ENCODE assay signal across 11 mouse cellular contexts in genomic region chr6:6463807-6464470, GRCm38 (mm10).
A peak's percentile ranks its signal among the peaks of the same experiment; 100 is the strongest.
DNase-seq lines count a peak whose midpoint lies in the region; ATAC-seq and TF ChIP-seq lines count a peak whose summit lies in the region.
"Had no signal": no experiment of that assay in that cellular context is flagged by ENCODE, and none has a peak within 500 bp of the region (broad histone marks: within the 10 kb centered on the region; RNA-seq: fewer than 3 reads in every experiment).

No protein-coding gene starts in this region.

- H3K9me3 ChIP-seq in hindbrain, embryonic 12.5 days (replicated peaks) = no peaks in the 10 kb centered on the region
- H3K9me3 ChIP-seq in midbrain, embryonic 12.5 days = no peaks in the 10 kb centered on the region
- no peaks in the 10 kb centered on the region for H3K9me3 ChIP-seq in liver, embryonic 12.5 days (replicated peaks)
- H3K9me3 ChIP-seq: embryonic facial prominence, embryonic 12.5 days; G1E; heart, embryonic 13.5 days had no signal

- no peaks in the 10 kb centered on the region for H3K36me3 ChIP-seq in hindbrain, embryonic 12.5 days
- no peaks in the 10 kb centered on the region for H3K36me3 ChIP-seq in midbrain, embryonic 12.5 days
- H3K36me3 ChIP-seq in liver, embryonic 12.5 days = no peaks in the 10 kb centered on the region
- H3K36me3 ChIP-seq: embryonic facial prominence, embryonic 12.5 days; G1E; heart, embryonic 13.5 days had no signal

- H3K4me2 ChIP-seq in hindbrain, embryonic 12.5 days (replicated peaks) = no peak overlapping the region
- no peak overlapping the region for H3K4me2 ChIP-seq in midbrain, embryonic 12.5 days (replicated peaks)
- H3K4me2 ChIP-seq in liver, embryonic 12.5 days = no peak overlapping the region
- H3K4me2 ChIP-seq: embryonic facial prominence, embryonic 12.5 days; heart, embryonic 13.5 days had no signal

- no peaks in the 10 kb centered on the region for H3K27me3 ChIP-seq in Patski
- no peaks in the 10 kb centered on the region for H3K27me3 ChIP-seq in hindbrain, embryonic 12.5 days
- H3K27me3 ChIP-seq in midbrain, embryonic 12.5 days = no peaks in the 10 kb centered on the region
- no peaks in the 10 kb centered on the region for H3K27me3 ChIP-seq in liver, embryonic 12.5 days (replicated peaks)
- H3K27me3 ChIP-seq: embryonic facial prominence, embryonic 12.5 days; heart, embryonic 13.5 days had no signal

- H3K4me3 ChIP-seq in hindbrain, embryonic 12.5 days = no peak overlapping the region
- H3K4me3 ChIP-seq in midbrain, embryonic 12.5 days = no peak overlapping the region
- H3K4me3 ChIP-seq in liver, embryonic 12.5 days = no peak overlapping the region
- H3K4me3 ChIP-seq: embryonic facial prominence, embryonic 12.5 days; heart, embryonic 13.5 days had no signal

- WGBS in hindbrain, embryonic 12.5 days = 24% methylated on average over 7 of the region's 7 CpGs
- 23% methylated on average over 7 of the region's 7 CpGs for WGBS in midbrain, embryonic 12.5 days
- WGBS in liver, embryonic 12.5 days (ENCODE audit: insufficient replicate concordance) = 34% methylated on average over 7 of the region's 7 CpGs

- 0 out of 2 replicates have a peak overlapping the region, but pooled peaks have one; percentile 18 for H3K27ac ChIP-seq in hindbrain, embryonic 12.5 days
- 0 out of 2 replicates have a peak overlapping the region, but pooled peaks have one; percentile 22 for H3K27ac ChIP-seq in midbrain, embryonic 12.5 days (replicated peaks)
- no peak overlapping the region for H3K27ac ChIP-seq in liver, embryonic 12.5 days
- H3K27ac ChIP-seq: embryonic facial prominence, embryonic 12.5 days; heart, embryonic 13.5 days had no signal

- POLR2A ChIA-PET in Patski (lab: Charles Lee) = no interaction called here

- peak; percentile 20 for TF ChIP-seq CTCF in Patski (IDR thresholded peaks at IDR 0.05)

- no peak for ATAC-seq in Patski
- ATAC-seq in hindbrain, embryonic 12.5 days (ENCODE audit: low FRiP score) = peak; percentile 79
- peak; percentile 73 for ATAC-seq in midbrain, embryonic 12.5 days (ENCODE audit: low FRiP score, low read depth)
- ATAC-seq in liver, embryonic 12.5 days = no peak

- H3K4me1 ChIP-seq in hindbrain, embryonic 12.5 days = peaks cover 24% of the 10 kb centered on the region
- H3K4me1 ChIP-seq in midbrain, embryonic 12.5 days = peaks cover 23% of the 10 kb centered on the region
- no peaks in the 10 kb centered on the region for H3K4me1 ChIP-seq in liver, embryonic 12.5 days

- no peak for DNase-seq in Patski (ENCODE audit: low read depth, low spot score)
- peak; percentile 72 for DNase-seq in embryo, embryonic 10.5 days (ENCODE audit: low spot score)
- no peak for DNase-seq in gastrocnemius, postnatal 4 days (ENCODE audit: low spot score in 2 of 2)
- no peak for DNase-seq in layer of hippocampus, postnatal 10 days (ENCODE audit: low spot score in 2 of 2)
- DNase-seq in adrenal gland, postnatal 36 days = no peak

- H3K9ac ChIP-seq in hindbrain, embryonic 12.5 days = no peak overlapping the region
- no peak overlapping the region for H3K9ac ChIP-seq in midbrain, embryonic 12.5 days (replicated peaks)
- H3K9ac ChIP-seq in liver, embryonic 12.5 days = no peak overlapping the region
- H3K9ac ChIP-seq: embryonic facial prominence, embryonic 12.5 days; heart, embryonic 13.5 days had no signal

- CTCF ChIA-PET in Patski (lab: Charles Lee) = no interaction called here

- in situ Hi-C loops in Patski (cut with MboI; ENCODE audit: low pct_unique_long_range_greater_than_20kb) = loop anchor here (25.0 kb wide), 1 partner anchor 827 kb away; no protein-coding TSS in a partner anchor

Comparison
In these comparisons a context has a peak if more than half of its experiments do, and no peak if none do; other contexts are left out.
1. ATAC-seq: peak in hindbrain, embryonic 12.5 days (single experiment) and midbrain, embryonic 12.5 days (single experiment); none in Patski (single experiment) and liver, embryonic 12.5 days (single experiment).